Mouse (Mus musculus) layer of hippocampus, adult 8-10 months (tissue): ENCODE measurements around the gene Wdr24. TPM values are rescaled to one million over a fixed set of nuclear protein-coding genes. Genes with fewer than 3 reads are reported as not detected.
"Not testable (repeated sequence)": the region's sequence is repeated elsewhere in the genome, so short reads cannot be mapped to it uniquely, and the experiment has no call there.

Experiments used
- DNase-seq, 2 experiments: peaks; one replicate each; pipeline ENCODE4 v3.0.0; 2022; ENCODE audit warnings: low spot score in 2 of 2
- total RNA-seq, 4 experiments: library from RNA; stranded (reverse); gene quantifications; 2 replicates each; pipeline ENCODE4 v1.2.4; 2022

The Wdr24 gene
- total RNA-seq, 4 experiments from 2014 or later: 22.8 to 29.0 (median 26.5) TPM

GRCm38 (mm10) chr17:25806507-25806906 is 16.9 kb upstream of the Wdr24 start:
- no peak for DNase-seq

- not testable (repeated sequence) for DNase-seq
Observed at GRCm38 (mm10) chr17:25807452-25807851, 16.0 kb upstream of the Wdr24 start.

- DNase-seq: no peak
Observed at GRCm38 (mm10) chr17:25808028-25808427, 15.4 kb upstream of the Wdr24 start.

GRCm38 (mm10) chr17:25808789-25809605 is 14.4 kb upstream of the Wdr24 start, which contains the start of gene Fbxl16:
Gene Fbxl16 (plus strand): TSS chr17:25809085.
- DNase-seq: peak; percentile 86 to 87

GRCm38 (mm10) chr17:25809606-25810340 is 13.7 kb upstream of the Wdr24 start:
- DNase-seq: no peak

- no peak for DNase-seq
Observed at GRCm38 (mm10) chr17:25810890-25811289, 12.5 kb upstream of the Wdr24 start.

- DNase-seq: peak; percentile 80 to 81
Observed at GRCm38 (mm10) chr17:25813471-25813870, 10.0 kb upstream of the Wdr24 start.

DNA sequence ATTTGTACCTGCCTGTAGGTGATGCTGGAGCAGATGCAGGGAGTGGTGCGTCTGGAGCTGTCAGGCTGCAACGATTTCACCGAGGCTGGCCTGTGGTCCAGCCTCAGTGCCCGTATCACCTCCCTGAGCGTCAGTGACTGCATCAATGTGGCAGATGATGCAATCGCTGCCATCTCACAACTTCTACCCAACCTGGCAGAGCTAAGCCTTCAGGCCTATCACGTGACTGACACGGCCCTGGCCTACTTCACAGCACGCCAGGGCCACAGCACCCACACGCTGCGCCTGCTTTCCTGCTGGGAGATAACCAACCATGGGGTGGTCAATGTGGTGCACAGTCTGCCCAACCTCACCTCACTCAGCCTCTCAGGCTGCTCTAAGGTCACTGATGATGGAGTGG is 5.8 kb upstream of the Wdr24 start:
- no peak for DNase-seq

GRCm38 (mm10) chr17:25818851-25819780 is 4.3 kb upstream of the Wdr24 start:
- no peak for DNase-seq

DNA sequence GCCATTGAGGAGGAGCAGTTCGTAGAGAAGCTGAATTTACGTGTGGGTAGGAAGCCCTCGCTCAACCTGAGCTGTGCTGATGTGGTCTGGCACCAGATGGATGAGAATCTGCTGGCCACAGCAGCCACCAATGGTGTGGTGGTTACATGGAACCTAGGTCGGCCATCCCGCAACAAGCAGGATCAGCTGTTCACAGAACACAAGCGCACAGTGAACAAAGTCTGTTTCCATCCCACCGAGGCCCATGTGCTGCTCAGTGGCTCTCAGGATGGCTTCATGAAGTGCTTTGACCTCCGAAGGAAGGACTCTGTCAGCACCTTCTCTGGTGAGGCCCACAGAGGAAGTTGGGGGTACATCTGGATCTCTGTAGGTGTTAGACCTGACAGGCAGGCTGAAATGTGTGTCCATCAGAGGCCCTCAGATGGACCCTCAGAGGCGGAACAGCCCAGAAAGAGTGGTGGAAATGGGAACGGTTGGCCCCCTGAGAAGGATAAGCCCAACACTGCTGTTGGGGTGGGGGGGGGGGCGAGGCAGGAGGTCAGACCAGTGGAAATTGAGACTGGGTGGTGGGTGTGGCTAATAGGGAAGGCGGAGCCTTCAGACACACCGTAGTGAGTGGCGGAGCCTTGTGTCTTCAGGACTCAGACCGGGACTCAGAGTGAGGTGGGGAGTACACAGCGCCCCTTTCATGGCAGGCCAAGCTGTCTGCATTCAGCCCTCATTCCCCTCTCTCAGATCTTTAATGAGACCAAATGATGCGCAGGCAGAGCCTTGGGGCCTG is 1.1 kb downstream of the Wdr24 start:
- DNase-seq: no peak

DNA sequence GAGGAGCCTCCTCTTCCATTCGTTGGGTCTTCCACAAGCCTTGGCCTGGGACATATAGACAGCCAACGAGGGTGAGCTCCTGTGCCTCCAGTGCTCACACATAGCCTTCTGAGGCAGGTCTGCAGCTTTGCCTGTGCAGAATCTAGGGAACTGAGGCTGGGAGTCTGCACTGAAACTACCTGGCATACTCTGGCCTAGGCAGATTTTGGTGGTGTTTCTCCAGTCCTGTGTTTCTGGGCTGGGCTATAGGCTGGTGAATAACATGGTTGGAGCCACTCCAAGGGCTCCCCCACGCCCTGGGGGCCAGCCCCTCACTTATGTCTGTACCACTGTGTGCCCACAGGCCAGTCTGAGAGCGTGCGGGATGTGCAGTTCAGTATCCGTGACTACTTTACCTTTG is 1.9 kb downstream of the Wdr24 start:
- no peak for DNase-seq

- no peak for DNase-seq
Observed at GRCm38 (mm10) chr17:25825984-25826570, 2.6 kb downstream of the Wdr24 start.

- no peak for DNase-seq
Observed at GRCm38 (mm10) chr17:25827011-25827410, 3.6 kb downstream of the Wdr24 start.

DNA sequence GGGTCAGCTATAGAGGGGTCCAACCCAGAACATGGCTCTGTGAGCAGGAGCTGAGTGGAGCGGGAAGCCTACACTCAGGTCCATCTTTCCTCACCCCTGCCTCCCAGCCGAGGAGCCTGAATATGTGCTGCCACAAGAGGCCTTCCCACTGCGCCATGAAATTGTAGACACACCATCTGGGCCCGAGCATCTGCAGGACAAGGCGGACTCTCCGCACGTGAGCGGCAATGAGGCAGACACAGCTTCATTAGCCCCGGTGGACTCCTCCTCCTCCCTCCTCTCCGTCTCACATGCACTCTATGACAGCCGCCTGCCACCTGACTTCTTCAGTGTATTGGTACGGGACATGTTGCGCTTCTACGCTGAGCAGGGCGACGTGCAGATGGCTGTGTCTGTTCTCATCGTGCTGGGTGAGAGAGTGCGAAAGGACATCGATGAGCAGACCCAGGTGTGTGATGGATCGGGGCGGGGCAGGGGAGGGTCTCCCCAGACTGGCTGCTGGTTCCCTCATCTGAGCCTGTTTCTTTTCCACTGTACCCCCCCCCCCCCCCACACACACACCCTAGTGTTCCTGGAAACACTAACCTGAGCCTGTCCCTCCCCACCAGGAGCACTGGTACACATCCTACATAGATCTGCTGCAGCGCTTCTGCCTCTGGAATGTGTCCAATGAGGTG is 4.3 kb downstream of the Wdr24 start:
- DNase-seq: no peak

DNA sequence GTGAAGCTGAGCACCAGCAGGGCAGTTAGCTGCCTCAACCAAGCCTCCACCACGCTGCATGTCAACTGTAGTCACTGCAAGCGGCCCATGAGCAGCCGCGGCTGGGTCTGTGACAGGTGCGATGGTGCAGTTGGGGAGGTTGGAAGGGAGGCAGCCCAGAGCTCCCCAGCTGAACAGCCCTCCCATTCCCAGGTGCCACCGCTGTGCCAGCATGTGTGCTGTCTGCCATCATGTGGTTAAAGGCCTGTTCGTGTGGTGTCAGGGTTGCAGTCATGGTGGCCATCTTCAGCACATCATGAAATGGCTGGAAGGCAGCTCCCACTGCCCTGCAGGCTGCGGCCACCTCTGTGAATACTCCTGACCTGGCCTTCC is 4.8 kb downstream of the Wdr24 start:
- no peak for DNase-seq

DNA sequence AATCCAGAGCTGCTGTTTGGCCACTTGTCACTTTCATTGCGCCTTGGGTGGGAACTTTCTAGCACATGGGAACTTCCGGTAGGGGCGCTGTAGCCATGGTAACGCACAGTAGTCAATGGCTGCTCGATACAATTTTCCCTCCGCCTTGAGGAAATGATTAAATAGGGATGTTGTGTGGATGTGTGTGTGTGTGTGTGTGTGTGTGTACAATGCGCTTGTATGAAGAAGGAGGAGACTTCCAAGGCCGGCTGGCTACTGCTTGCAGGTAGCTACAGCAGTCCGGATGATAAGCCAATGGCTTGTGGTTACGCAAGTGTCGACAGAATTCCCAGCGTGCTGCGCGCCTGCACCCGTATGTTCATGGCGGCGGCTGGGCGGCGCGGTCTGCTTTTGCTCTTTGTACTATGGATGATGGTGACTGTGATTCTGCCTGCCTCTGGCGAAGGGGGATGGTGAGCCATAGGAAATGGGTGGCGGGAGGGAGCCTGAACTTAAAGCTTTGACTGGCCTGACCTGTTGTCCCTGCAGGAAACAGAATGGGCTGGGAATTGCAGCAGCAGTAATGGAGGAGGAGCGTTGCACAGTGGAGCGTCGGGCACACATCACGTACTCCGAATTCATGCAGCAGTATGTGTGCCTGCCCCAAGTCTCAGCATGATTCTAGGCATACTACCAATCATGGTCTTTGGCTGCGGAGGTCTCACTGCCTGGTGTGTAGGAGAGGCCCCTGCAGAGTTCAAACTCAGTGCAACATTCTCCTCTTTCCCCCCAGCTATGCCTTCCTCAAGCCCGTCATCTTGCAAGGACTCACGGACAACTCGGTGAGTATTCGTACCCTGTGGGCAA is 5.5 kb downstream of the Wdr24 start, which contains the start of gene Jmjd8:
TSS of gene Jmjd8 (plus strand) at position 156 of the 846 bp plus-strand sequence.
- peak; percentile 78 to 87 for DNase-seq

DNA sequence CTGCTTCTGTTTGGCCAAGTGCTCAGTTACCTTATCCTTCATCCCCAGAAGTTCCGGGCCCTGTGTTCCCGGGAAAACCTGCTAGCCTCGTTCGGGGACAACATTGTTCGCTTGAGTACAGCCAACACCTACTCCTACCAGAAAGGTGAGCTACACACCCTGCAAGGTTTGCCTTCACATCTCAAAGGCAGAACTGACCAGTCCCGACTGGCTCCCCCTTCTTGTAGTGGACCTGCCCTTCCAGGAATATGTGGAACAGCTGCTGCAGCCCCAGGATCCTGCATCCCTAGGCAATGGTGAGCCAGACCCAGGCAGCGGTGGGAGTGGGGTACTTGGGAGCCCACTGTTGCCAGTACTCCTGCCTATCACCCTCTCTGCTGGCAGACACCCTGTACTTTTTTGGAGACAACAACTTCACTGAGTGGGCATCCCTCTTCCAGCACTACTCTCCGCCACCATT is 6.2 kb downstream of the Wdr24 start:
- no peak for DNase-seq

GRCm38 (mm10) chr17:25830200-25830753 is 6.8 kb downstream of the Wdr24 start:
- no peak for DNase-seq
